Mouse (Mus musculus) hindbrain, embryonic 10.5 days (tissue): ENCODE measurements at regions not wholly inside any gene's neighbourhood (a gene's known extent, or its start where the extent isn't known, plus 50 kb on each side); places are given as distances from the start of the nearest gene placed in this dataset.
A peak's percentile ranks its signal among the peaks of the same experiment; 100 is the strongest.
"Not testable (repeated sequence)": the region's sequence is repeated elsewhere in the genome, so short reads cannot be mapped to it uniquely, and the experiment has no call there.

Experiments used
- DNase-seq: peaks from one replicate; pipeline ENCODE4 v3.0.0-alpha.2; 2017; ENCODE audit warnings: low spot score
- H3K27ac ChIP-seq: fragments of 300-500 bp; sonication (generic); 2 replicates; pipeline ENCODE4 v1.5.1; 2016; ENCODE audit warnings: mild to moderate bottlenecking, moderate library complexity
- H3K27me3 ChIP-seq: fragments of 300-500 bp; sonication (generic); 2 replicates; pipeline ENCODE4 v1.6.1; 2016; ENCODE audit warnings: mild to moderate bottlenecking; ENCODE audit not compliant: poor library complexity, insufficient read depth, severe bottlenecking
- H3K36me3 ChIP-seq: fragments of 300-500 bp; sonication (generic); 2 replicates; pipeline ENCODE4 v1.6.1; 2016; ENCODE audit warnings: mild to moderate bottlenecking, moderate library complexity
- H3K4me1 ChIP-seq: fragments of 300-500 bp; sonication (generic); replicated peaks from 2 replicates; pipeline ENCODE4 v1.6.1; 2016; ENCODE audit warnings: mild to moderate bottlenecking
- H3K4me3 ChIP-seq: fragments of 300-500 bp; sonication (generic); 2 replicates; pipeline ENCODE4 v1.5.1; 2016; ENCODE audit warnings: mild to moderate bottlenecking, moderate library complexity
- H3K9me3 ChIP-seq: fragments of 300-500 bp; sonication (generic); 2 replicates; pipeline ENCODE4 v1.6.1; 2016; ENCODE audit warnings: mild to moderate bottlenecking, moderate library complexity
- WGBS: fragments of 180-500 bp; shearing (Covaris S2); methylation state at CpG from one replicate; pipeline ENCODE4 v1.1.7; 2016; 5-methylcytosine and 5-hydroxymethylcytosine counted together

DNA sequence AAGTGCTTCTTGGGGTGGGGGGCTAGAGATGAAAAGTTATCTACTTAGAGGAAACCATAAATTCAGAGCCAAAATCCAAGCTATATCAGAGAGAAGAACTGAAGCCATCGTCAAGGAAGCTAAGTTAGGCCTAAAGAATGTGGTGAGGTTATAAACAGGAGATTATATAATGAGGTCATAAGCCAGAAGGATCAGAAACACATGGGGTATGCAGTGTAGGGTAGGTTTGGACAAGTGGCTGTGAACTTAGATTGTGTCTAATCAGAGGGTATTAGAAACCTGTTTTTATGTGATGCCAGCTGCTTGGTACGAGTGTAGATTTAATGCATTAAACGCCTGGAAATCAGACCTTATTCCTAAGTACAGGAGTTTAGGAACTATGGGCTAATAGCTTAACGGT lies 154.8 kb upstream of the Mpdz start:
- 92% methylated on average over 4 of the region's 4 CpGs for WGBS
- no peak overlapping the region for H3K4me3 ChIP-seq
- no peaks in the 10 kb centered on the region for H3K4me1 ChIP-seq

DNA sequence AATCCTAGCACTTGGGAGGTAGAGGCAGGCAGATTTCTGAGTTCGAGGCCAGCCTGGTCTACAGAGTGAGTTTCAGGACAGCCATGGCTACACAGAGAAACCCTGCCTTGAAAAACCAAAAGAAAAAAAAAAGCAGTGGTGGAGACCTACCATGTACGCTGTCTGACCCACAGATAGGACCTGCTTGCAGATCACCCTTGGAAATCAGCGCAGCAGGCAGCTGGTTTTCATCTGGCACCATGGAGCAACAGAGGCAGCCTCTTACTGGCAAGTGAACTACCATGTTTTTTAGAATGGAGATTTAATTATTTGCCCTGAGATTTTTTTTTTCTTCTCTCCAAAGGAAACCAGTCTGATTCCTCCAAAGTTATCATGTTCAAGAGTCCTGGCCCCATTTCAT lies 150.8 kb upstream of the Mpdz start:
- H3K27ac ChIP-seq, H3K4me1 ChIP-seq, H3K9me3 ChIP-seq, H3K27me3 ChIP-seq, H3K4me3 ChIP-seq, DNase-seq, H3K36me3 ChIP-seq: not testable (repeated sequence)
- 89% methylated on average over 3 of the region's 3 CpGs for WGBS

More for the DNA sequence above, 154.8 kb upstream of the Mpdz start:
- no peak for DNase-seq
- H3K9me3 ChIP-seq, result no peaks in the 10 kb centered on the region
- no peaks in the 10 kb centered on the region for H3K27me3 ChIP-seq
- no peak overlapping the region for H3K27ac ChIP-seq
- H3K36me3 ChIP-seq, result no peaks in the 10 kb centered on the region

DNA sequence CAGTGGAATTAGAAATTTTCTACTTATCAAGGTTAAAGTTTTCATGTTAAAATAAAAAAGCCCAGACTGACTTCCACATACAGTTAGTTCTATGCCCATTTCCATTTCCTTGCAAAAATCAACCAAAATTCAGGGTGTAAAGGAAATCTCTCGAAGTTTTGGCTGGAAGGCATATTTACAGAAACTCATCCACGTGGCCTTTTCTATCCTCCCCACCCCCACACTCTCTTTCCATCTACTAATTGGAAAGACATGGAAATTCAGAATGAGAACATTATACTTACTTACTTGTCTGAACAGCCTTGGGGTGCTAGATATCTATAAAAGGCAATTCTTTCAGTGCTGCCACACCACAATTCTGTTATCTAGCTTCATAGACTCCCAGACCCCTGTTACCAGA lies 139.9 kb upstream of the Mpdz start:
- Histone ChIP-seq H3K4me1 (peaks cover 23% of the 10 kb centered on the region), H3K36me3 (no peaks in the 10 kb centered on the region), H3K27me3 (no peaks in the 10 kb centered on the region), H3K27ac (no peak overlapping the region), H3K4me3 (no peak overlapping the region), H3K9me3 (no peaks in the 10 kb centered on the region)
- 74% methylated on average over 2 of the region's 2 CpGs for WGBS
- no peak for DNase-seq

DNA sequence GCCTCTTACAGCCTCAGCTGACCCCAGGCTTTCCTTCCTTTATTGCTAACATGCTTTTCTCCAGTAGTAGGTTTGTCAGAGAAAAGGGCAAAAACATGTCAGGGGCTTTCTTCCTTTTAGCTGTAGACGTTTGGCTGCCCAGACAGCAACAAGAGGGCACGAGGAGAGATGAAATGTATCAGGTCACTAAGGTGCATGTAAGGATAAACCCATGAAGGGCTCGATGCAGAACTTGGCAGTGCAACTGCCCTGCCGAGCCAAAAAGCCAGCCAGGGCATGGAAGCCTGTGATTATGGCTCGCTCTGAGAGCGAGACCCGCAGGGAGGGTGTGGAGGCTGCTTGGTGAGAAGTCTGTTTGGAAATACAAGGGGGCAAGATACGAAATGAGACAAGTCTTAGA lies 137.9 kb upstream of the Mpdz start:
- H3K27me3 ChIP-seq, result no peaks in the 10 kb centered on the region
- H3K9me3 ChIP-seq, result no peaks in the 10 kb centered on the region
- H3K4me3 ChIP-seq, result no peak overlapping the region
- no peak for DNase-seq
- WGBS, result 83% methylated on average over 8 of the region's 8 CpGs
- H3K4me1 ChIP-seq, result peaks cover 23% of the 10 kb centered on the region
- H3K36me3 ChIP-seq, result no peaks in the 10 kb centered on the region
- 0 out of 2 replicates have a peak overlapping the region, but pooled peaks have one; percentile 16 for H3K27ac ChIP-seq

DNA sequence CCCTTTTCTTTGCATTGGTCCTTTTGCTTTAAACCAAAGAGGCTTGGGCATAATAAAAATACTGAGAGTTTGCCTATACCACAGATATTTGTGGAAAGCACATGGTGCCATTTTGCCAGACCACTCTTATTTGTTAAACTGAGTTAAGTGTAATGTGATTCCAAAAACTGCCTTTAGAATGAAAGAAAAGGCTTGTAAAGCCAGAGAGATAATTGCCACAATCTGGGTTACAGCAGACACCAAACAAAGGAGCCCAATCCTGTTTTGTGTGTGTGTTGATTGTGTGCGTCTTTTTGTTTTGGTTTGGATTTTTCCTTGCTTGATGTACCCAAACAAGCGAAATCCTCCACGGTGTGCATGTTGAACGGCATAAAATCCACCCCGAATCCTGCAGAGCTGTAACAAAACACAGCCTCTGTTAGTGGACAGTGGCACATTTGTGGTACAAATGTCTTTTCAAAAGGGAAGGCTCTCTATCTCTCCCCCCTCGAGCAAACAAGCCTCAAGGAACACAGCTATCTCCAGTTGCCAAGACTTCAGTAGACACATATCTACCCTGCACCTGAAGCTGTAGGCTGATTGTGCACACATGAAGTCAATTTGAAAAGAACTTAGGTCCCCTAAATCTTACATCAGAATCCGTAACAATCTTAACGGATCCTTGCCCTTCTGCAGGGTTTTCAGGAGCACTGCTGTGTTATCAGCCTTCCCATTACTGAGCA lies 136.9 kb upstream of the Mpdz start:
- H3K4me1 ChIP-seq, result peaks cover 23% of the 10 kb centered on the region

DNA sequence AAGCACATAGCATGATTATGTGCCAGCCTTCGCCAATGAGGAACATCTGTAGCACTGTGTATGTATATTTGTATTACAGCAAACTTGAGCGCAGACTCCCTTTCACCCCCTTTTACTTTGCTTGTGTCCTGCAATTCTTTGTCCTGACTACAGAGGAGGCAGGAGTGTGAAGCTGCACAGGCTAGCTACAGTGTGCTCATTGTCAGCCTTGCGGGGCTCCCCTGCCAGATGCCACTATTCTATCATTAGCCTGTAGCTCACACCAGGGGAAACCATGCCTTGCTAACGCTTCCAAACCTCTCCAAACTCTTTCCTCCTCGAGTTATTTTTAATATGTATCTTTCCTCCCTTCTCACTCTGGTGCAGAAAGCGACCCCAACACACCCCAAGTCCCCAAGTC lies 136.4 kb upstream of the Mpdz start:
- Histone ChIP-seq H3K9me3 (no peaks in the 10 kb centered on the region), H3K4me1 (peaks cover 23% of the 10 kb centered on the region), H3K27ac (peak overlapping the region; percentile 76), H3K4me3 (no peak overlapping the region), H3K36me3 (no peaks in the 10 kb centered on the region), H3K27me3 (no peaks in the 10 kb centered on the region)
- peak; percentile 45 for DNase-seq
- WGBS, result 44% methylated on average over 6 of the region's 6 CpGs

More for the DNA sequence above, 136.9 kb upstream of the Mpdz start:
- Histone ChIP-seq H3K27ac (peak overlapping the region; percentile 76), H3K36me3 (no peaks in the 10 kb centered on the region), H3K27me3 (no peaks in the 10 kb centered on the region), H3K4me3 (no peak overlapping the region), H3K9me3 (no peaks in the 10 kb centered on the region)
- WGBS, result 51% methylated on average over 8 of the region's 8 CpGs
- DNase-seq, result peak; percentile 8

DNA sequence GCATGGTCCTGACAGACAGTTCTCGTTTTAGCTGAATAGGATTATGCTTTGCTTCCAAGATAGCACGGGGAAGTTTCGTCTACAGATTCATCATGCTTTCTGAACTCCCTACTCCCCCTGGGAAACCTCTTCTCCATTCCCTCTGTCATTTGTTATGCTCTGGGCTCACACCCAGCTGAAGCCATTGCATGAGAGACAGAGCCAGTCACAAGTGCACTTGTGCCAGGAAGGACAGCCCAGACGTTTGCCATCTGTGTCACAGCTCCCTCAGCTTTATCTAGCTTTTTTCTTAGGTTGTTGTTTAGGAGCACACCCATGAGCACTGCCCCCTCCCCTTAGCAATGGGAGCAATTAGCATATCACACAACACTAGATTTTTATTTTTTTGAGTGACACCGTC lies 131.2 kb upstream of the Mpdz start:
- Histone ChIP-seq H3K27me3 (no peaks in the 10 kb centered on the region), H3K4me1 (peaks cover 10% of the 10 kb centered on the region), H3K36me3 (no peaks in the 10 kb centered on the region), H3K9me3 (no peaks in the 10 kb centered on the region), H3K4me3 (no peak overlapping the region), H3K27ac (no peak overlapping the region)
- 77% methylated on average over 5 of the region's 5 CpGs for WGBS
- no peak for DNase-seq

DNA sequence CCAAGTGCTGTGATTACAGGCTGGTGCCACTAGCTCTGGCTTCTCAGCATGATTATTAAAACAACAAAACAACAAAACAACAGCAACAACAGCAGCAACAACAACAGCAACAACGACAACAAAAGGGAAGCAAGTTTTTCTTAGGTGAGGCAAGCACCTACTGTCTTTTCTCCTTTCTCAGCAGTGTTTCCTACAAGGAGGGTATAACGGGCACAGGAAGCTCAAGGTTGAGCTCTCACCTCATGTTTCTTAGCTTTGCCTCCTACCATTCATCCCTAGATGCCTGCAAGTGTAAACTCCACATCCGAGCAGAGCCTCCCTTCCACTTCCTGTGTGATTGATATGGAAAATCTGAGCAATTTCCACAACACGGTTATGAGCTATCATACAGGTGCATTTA lies 128.1 kb upstream of the Mpdz start:
- Histone ChIP-seq H3K9me3 (no peaks in the 10 kb centered on the region), H3K4me3 (no peak overlapping the region), H3K27ac (no peak overlapping the region), H3K27me3 (no peaks in the 10 kb centered on the region), H3K4me1 (peaks cover 18% of the 10 kb centered on the region), H3K36me3 (no peaks in the 10 kb centered on the region)
- no peak for DNase-seq
- WGBS, result 82% methylated on average over 4 of the region's 4 CpGs

DNA sequence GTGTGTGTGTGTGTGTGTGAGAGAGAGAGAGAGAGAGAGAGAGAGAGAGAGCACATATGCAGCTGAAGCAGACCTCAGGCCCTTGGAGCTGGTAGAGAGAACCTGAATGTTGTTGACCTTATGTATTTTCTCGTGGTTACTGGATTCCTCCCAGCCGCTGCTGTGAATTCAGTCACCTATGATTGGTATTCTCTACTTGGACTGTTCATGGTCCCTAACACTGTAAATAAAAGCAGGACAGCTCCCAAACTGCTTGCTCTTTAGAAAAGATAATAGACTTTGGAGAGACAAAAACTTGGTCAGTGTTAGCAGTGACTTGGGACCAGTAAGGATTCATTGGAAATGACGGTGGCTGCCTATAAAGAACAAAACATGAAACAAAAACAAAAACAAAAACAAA lies 126.9 kb upstream of the Mpdz start:
- 88% methylated on average over 3 of the region's 3 CpGs for WGBS
- Histone ChIP-seq H3K9me3 (no peaks in the 10 kb centered on the region), H3K4me1 (peaks cover 18% of the 10 kb centered on the region), H3K27me3 (no peaks in the 10 kb centered on the region), H3K36me3 (no peaks in the 10 kb centered on the region), H3K27ac (no peak overlapping the region), H3K4me3 (no peak overlapping the region)
- DNase-seq, result no peak

DNA sequence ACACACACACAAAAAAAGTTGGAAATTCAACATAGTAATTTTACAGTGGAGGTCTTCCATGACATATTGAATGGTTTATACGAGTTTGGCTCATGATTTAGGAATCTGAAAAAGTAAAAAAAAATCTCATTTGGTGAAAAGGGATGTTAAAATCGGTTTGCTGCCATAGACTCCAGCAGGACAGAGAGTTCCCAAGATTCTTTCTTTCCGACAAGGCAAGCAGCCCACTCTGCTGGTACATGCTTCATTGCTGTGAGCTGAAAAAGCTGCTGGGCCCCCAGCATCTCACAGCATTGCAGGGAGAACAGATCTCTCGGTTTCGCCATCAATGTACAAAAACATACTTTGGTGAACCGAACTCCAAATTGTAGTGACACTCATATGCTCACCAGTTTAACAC lies 125.8 kb upstream of the Mpdz start:
- H3K4me3 ChIP-seq, result no peak overlapping the region
- DNase-seq, result no peak
- H3K4me1 ChIP-seq, result peaks cover 20% of the 10 kb centered on the region
- 77% methylated on average over 6 of the region's 6 CpGs for WGBS
- H3K9me3 ChIP-seq, result no peaks in the 10 kb centered on the region
- H3K36me3 ChIP-seq, result no peaks in the 10 kb centered on the region
- H3K27me3 ChIP-seq, result no peaks in the 10 kb centered on the region
- peak overlapping the region; percentile 87 for H3K27ac ChIP-seq

DNA sequence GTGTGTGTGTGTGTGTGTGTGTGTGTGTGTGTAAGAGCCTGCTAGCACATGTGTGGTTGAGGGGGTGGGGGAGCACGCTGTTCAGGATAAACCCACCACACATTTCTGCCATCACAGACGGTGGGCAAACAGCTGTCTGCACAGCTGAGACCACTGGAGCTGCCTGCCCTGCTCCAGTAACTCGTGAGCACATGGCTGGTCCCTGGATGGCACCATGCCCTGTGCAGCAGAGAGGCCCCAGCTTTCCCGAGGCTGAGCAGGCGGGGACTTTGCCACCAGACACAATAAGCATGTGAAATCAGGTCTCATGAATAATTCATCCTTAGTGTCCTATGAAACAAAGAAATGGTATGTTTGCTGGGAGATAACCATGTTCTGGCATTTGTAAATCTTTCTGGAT lies 125.3 kb upstream of the Mpdz start:
- DNase-seq, result peak; percentile 65
- Histone ChIP-seq H3K9me3 (no peaks in the 10 kb centered on the region), H3K4me3 (no peak overlapping the region), H3K4me1 (peaks cover 20% of the 10 kb centered on the region), H3K27ac (peak overlapping the region; percentile 87), H3K27me3 (no peaks in the 10 kb centered on the region), H3K36me3 (no peaks in the 10 kb centered on the region)
- 34% methylated on average over 5 of the region's 5 CpGs for WGBS

DNA sequence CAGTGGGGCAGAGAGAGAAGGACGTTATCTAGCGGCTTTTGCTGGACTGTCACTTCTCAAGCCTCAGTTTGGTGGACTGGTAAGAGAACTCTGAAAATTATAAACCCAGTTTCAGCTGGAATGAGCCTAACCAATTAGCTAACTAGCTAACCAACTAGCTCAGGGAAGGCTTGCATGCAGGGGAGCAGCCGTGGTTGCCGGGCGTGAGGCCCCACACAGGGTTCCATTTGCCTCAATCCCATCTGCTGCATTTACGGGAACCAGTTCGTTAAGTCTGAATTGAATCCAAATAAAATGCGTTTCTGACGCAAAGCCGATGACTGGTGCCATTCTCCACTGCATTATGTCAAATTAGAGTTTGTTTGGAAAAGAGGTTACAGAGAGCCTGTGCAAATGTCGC lies 123.9 kb upstream of the Mpdz start:
- WGBS, result 82% methylated on average over 11 of the region's 11 CpGs
- H3K36me3 ChIP-seq, result no peaks in the 10 kb centered on the region
- H3K4me1 ChIP-seq, result peaks cover 20% of the 10 kb centered on the region
- H3K27me3 ChIP-seq, result peaks cover 3% of the 10 kb centered on the region; the same call in 1 of the 2 replicates
- no peak overlapping the region for H3K4me3 ChIP-seq
- no peaks in the 10 kb centered on the region for H3K9me3 ChIP-seq
- DNase-seq, result no peak
- H3K27ac ChIP-seq, result peak overlapping the region; percentile 30; the same call in 1 of the 2 replicates

DNA sequence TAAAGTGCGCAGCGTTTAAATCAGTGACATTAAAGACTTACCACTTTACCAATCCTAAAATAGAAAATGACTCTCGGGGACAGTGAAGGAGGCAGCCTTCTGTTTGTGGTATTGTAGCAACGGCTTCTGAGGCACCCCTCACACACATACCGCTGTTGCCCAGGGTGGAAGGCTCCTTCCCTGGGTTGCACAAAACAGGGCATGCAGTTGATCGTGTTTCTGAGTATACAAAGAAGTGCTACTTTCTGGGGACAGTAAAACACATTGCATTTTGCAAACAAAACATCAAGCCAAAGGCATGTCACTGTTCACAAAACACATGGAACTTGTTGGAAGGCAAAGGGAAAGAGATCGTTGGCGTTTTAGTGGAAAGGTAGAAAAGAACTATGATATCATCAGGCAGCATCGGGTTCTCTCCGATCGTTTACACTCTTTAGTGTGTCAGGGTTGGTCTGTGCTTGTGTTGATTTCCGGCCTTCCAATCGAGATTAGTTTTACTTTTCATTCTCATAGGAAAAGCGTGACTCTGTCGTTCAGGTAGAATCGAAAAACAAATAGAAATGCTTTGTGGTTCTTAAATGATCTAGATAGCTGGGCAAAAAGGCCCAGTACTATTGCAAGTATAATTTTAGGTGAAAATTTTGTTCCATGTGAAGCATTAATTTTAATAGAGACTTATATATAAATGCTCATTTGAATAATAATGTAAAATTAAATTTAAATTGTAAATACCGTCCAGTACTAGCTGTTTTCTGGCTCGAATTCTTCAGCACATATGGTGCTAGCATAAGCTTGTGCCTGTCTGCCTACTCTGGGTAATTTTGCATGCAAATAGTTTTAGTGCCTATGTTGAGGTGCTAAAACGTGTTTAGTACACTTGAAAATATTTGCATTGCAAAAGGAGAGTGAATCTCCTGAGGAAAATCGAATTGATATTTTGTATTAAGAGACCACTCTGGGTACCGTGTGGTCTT lies 123.1 kb upstream of the Mpdz start:
- H3K9me3 ChIP-seq, result no peaks in the 10 kb centered on the region
- H3K4me1 ChIP-seq, result peaks cover 20% of the 10 kb centered on the region
- no peak overlapping the region for H3K4me3 ChIP-seq
- peaks cover 3% of the 10 kb centered on the region; the same call in 1 of the 2 replicates for H3K27me3 ChIP-seq
- H3K36me3 ChIP-seq, result no peaks in the 10 kb centered on the region
- no peak for DNase-seq
- no peak overlapping the region for H3K27ac ChIP-seq
- 87% methylated on average over 21 of the region's 21 CpGs for WGBS
